Mouse (Mus musculus) naive thymus-derived CD4-positive, alpha-beta T cell, adult 2 months (primary cell): ENCODE data around the gene Dusp7.

ENCODE experiments used
- DNase-seq: peaks from one replicate; pipeline ENCODE4 v3.0.0-alpha.2; 2011; ENCODE audit warnings: low read depth

The Dusp7 gene

GRCm38 (mm10) chr9:106355217-106355974 is 13.0 kb upstream of the Dusp7 start:
- no peak for DNase-seq

GRCm38 (mm10) chr9:106355975-106356286 is 12.5 kb upstream of the Dusp7 start:
- no peak for DNase-seq

GRCm38 (mm10) chr9:106356323-106356844 is 12.0 kb upstream of the Dusp7 start:
- no peak for DNase-seq

GRCm38 (mm10) chr9:106357167-106357566 is 11.3 kb upstream of the Dusp7 start:
- DNase-seq, result no peak

- DNase-seq, result no peak
These were observed 9.1 kb upstream of the Dusp7 start for GRCm38 (mm10) chr9:106359297-106359696.

GRCm38 (mm10) chr9:106361140-106361539 is 7.3 kb upstream of the Dusp7 start:
- no peak for DNase-seq

GRCm38 (mm10) chr9:106365333-106365732 is 3.1 kb upstream of the Dusp7 start:
- no peak for DNase-seq

- DNase-seq, result no peak
These were observed 2.2 kb upstream of the Dusp7 start for GRCm38 (mm10) chr9:106366188-106366587.

- peak; percentile 61 for DNase-seq
These were observed 1.4 kb upstream of the Dusp7 start for GRCm38 (mm10) chr9:106367001-106367400.

GRCm38 (mm10) chr9:106367592-106368111 is 780 bp upstream of the Dusp7 start:
- peak; percentile 98 for DNase-seq

- peak; percentile 75 for DNase-seq
These were observed 534 bp downstream of the Dusp7 start for GRCm38 (mm10) chr9:106368831-106369501.

GRCm38 (mm10) chr9:106369801-106370485 is 1.5 kb downstream of the Dusp7 start:
- no peak for DNase-seq

GRCm38 (mm10) chr9:106370620-106371383 is 2.4 kb downstream of the Dusp7 start:
- DNase-seq, result no peak

GRCm38 (mm10) chr9:106371384-106371671 is 2.9 kb downstream of the Dusp7 start:
- peak; percentile 47 for DNase-seq

GRCm38 (mm10) chr9:106371776-106372175 is 3.3 kb downstream of the Dusp7 start:
- DNase-seq, result peak; percentile 70

GRCm38 (mm10) chr9:106372431-106373412 is 4.3 kb downstream of the Dusp7 start:
- peak; percentile 68 for DNase-seq

GRCm38 (mm10) chr9:106373973-106374372 is 5.5 kb downstream of the Dusp7 start:
- DNase-seq, result no peak

GRCm38 (mm10) chr9:106377247-106377646 is 8.8 kb downstream of the Dusp7 start:
- DNase-seq, result no peak

GRCm38 (mm10) chr9:106378045-106378444 is 9.6 kb downstream of the Dusp7 start:
- DNase-seq, result no peak

- no peak for DNase-seq
These were observed 10.3 kb downstream of the Dusp7 start for GRCm38 (mm10) chr9:106378753-106379152.
